Mouse (Mus musculus) left cerebral cortex, postnatal 25 days (tissue): ENCODE measurements at regions not wholly inside any gene's neighbourhood (a gene's known extent, or its start where the extent isn't known, plus 50 kb on each side); places are given as distances from the start of the nearest gene placed in this dataset.

Experiments used
- DNase-seq, 2 experiments: peaks; one replicate each; pipeline ENCODE4 v3.0.0; 2022; ENCODE audit warnings: low spot score in 2 of 2, mixed read lengths in 1 of 2
- intact Hi-C: fragments of 180-260 bp; cut with DNase I; formaldehyde crosslinking; loops from one replicate; pipeline ENCODE4 v1.15.1; 2025

GRCm38 (mm10) chr2:173334856-173335595 is 58.7 kb upstream of the Pmepa1 start:
- intact Hi-C loops: loop anchor here (5.0 kb wide), 1 partner anchor 108 kb away; no protein-coding TSS in a partner anchor
- peak in 1 of 2 experiments; percentile 14 for DNase-seq

DNA sequence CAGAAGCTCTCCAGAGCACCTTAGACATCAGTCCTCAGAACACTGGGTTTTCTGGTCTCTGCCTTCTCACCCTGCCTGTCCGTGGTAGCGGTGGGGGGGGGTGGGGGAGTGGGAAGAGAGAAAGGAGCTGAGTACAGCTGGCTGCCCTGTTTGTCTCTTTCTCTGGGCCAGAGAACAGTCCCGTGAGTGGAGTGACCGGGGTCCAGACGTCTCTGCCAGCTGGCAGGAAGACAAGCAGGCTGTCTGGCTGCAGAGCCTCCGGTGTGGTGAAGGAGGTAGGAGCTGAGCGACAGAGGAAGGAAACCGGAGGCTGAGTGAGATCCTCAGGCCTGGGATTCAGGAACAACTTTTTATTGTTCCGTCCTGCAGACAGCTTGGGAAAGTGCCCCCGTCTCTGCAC is 59.5 kb upstream of the Pmepa1 start:
- intact Hi-C loops: loop anchor here (5.0 kb wide), 1 partner anchor 109 kb away; no protein-coding TSS in a partner anchor

DNA sequence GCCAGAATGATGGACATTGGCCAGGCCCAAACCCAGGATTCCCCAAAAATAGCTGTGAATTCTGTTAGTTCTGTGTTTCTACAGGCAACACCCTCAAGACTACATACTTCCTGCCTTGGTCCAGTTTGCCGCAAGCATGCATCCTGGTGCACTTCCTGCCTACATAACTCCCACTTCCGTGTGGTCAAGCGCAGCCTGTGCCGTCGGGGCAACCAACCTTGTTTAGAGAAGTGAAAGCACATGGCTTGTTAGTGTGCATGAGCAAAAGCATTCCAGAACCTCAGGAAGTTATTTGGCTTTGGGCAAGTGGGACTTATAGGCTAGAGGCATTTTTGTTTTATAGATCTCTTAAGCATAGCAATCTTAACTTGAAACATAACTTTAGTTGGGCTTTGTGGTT is 61.3 kb upstream of the Pmepa1 start:
- intact Hi-C loops: loop anchor here (5.0 kb wide), 1 partner anchor 110 kb away; no protein-coding TSS in a partner anchor
- peak in 1 of 2 experiments; percentile 31 for DNase-seq

More for the DNA sequence above, 59.5 kb upstream of the Pmepa1 start:
- DNase-seq: peak; percentile 32 to 68

- intact Hi-C loops: loop anchor here (5.0 kb wide), 1 partner anchor 111 kb away; no protein-coding TSS in a partner anchor
- no peak for DNase-seq
These were observed 62.3 kb upstream of the Pmepa1 start for GRCm38 (mm10) chr2:173338671-173339070.

- DNase-seq: no peak
- intact Hi-C loops: loop anchor here (5.0 kb wide), 1 partner anchor 112 kb away; no protein-coding TSS in a partner anchor
These were observed 62.9 kb upstream of the Pmepa1 start for GRCm38 (mm10) chr2:173339211-173339610.

DNA sequence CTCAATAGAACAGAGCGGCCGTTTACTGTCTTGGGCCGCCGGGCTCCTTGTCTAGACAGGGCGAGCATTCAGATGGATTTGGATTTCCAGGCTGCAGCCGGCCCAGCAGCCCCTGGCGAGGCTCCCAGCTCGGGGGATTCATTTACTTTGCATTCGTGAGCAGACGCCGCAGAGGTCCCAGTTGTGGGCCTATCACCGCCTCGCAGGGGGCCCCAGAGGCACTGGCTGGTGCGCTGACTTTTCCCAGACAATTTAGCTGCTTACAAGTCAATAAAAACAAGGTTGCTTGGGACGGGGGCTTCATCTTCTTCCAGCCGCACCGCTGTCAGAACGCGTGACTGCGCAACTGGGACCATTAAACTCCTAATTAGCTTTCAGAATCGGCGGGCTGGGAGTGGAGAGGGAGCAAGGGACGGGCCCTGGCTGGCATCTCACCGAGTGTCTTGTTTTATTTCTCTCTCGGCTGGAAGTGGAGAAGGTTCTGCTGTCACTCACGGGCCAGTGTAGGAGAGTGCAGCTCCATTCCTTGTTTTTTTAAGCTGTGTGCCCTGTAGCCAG is 63.8 kb upstream of the Pmepa1 start:
- intact Hi-C loops: no loop called here
- peak; percentile 27 to 46 for DNase-seq

- peak in 1 of 2 experiments; percentile 38 for DNase-seq
- intact Hi-C loops: no loop called here
These were observed 66.4 kb upstream of the Pmepa1 start for GRCm38 (mm10) chr2:173342605-173343260.

DNA sequence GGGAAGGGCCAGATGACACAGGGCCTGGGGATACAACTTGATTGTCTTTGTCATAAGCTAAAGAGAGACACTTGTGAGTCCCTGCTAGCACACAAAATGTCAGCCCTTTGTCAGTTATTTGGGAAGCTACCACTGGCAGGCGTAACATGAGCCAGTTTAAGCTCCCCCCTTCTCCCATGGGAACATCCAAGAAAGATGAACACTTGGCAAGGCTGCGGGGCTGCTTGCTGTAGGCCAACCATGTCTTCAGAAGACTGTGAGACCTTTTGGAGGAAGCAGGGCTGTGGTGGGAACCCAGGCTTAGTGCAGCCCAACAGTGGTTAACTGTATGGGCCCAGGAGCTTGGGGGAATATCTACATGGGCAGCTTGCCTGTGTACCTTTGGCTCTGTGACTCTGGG is 67.3 kb upstream of the Pmepa1 start:
- intact Hi-C loops: no loop called here
- no peak for DNase-seq

GRCm38 (mm10) chr2:173344221-173344620 is 67.9 kb upstream of the Pmepa1 start:
- DNase-seq: no peak
- intact Hi-C loops: no loop called here

GRCm38 (mm10) chr2:173347341-173347740 is 71.0 kb upstream of the Pmepa1 start:
- peak; percentile 34 to 93 for DNase-seq
- intact Hi-C loops: loop anchor here (2.0 kb wide), 2 partner anchors 41 to 73 kb away; no protein-coding TSS in a partner anchor

- DNase-seq: no peak
- intact Hi-C loops: no loop called here
These were observed 72.4 kb upstream of the Pmepa1 start for GRCm38 (mm10) chr2:173348757-173349156.

DNA sequence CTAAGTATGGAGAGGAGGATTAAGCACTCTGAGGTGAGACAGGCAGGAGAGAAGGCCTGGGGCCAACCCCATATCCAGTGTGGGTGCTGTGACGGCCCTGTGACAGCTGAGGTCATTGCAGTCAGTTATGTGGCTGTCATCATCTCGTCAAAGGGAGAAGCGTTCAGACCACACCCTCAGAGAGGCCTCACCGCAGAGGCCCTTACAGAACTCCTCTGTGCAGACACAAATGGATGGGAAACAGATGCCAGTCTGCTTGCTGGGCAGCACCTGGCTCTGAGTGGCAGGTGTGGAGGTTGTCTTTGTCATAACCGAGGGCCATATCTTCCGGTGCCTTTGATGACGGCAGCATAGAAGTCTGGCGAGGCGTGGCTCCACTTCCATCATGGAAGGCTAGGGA is 73.2 kb upstream of the Pmepa1 start:
- no peak for DNase-seq
- intact Hi-C loops: no loop called here

DNA sequence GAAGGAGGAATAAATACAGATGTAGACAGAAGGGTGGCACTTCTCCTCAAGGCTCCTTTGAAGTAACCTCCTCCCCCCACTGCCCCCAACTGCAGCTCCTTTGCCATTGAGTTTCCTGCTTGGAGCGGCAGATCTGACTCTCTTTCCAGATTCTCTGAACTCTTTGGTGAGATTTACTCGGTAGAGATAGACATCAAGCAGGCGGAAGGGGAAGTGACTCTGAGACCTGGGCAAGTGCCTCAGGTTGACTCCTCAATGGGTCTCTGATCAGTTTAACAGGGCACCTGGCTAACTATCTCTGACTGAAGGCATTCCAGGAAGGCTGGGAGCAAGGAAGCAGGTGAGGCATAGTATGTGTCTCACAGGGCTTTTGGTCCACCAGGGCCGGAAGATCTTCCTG is 73.6 kb upstream of the Pmepa1 start:
- DNase-seq: no peak
- intact Hi-C loops: loop anchor here (5.0 kb wide), 1 partner anchor 102 kb away; no protein-coding TSS in a partner anchor

DNA sequence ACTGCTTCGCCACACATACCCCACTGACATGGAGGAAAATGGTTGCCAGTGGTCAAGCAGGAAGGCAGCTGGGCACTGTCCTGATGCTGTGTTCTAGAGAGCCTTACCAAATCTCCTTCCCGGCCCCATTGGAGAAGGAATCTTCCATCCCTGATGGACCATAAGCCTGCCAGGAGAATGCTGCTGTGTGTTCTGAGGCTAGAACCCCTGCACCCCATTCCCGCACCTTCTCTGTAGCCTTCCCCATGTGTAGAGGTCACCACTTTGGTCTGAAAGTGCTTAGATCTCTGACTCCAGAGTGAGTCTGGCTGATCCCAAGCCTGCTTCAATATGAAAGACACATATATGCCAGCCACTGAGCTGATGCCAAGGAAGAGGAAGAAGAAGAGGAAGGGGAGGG is 74.1 kb upstream of the Pmepa1 start:
- intact Hi-C loops: loop anchor here (5.0 kb wide), 1 partner anchor 102 kb away; no protein-coding TSS in a partner anchor
- no peak for DNase-seq

DNA sequence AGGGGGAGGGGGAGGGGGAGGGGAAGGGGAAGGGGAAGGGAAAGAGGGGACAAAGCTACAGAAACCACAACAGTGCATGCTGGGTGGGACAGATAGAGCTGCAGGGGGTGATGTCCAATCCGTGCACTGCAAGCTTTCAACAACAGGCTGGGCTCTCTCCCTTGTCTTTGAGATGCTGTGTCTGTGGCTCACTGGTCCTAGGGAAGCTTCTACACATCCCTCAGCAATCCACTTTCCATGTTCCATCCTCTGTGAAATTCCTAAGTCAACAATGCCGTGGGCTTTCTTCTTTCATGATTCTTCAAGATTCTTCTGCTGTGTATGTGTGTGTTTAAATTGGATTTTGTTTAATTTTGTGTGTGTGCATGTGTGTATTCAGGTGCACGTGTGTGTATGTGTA is 74.5 kb upstream of the Pmepa1 start:
- intact Hi-C loops: loop anchor here (5.0 kb wide), 1 partner anchor 101 kb away; no protein-coding TSS in a partner anchor

DNA sequence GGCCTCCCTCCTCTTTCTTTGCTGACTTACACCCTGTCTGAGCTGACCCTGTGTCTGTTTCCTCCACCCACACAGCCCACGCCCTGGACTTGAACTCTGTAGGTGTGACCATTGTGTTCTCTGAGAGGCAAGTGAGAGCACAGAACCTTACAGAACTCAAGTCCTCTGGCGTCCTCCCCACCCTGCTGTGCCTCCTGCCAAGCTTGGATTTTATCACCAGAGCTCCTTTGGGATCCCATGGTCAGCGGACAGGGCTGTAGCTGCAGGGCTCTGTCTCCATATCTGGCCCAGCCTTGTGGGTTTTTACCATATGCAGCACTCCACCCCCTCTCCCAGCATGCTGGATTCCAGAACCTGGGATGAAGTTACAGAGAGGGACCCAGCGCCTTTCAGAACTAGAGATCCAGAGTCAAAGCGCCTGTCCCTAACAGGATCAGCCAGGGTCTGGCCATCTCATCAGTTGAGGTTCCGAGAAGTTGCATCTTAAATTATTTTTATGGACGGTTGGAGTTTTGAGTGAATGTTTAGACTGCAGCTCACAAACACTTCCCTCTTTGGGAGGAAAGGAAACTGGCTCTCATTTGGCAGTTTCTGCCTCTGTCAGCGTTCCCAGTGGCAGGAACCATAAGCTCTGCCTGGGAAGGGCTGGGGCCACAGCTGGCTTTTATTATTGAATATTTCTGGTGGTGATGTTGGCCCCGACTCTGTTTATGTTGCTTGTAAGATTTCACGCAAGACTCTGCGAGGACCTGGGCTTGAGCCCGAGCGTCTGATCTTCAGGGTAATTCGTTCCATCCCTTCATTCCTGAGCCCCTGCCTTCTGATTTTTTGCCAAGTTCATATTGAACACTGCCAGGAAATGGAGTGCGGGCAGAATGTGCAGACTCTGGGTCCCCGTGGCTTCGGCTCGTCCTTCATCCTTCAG is 75.8 kb upstream of the Pmepa1 start:
- peak in 1 of 2 experiments; percentile 49 for DNase-seq
- intact Hi-C loops: loop anchor here (5.0 kb wide), 1 partner anchor 100 kb away; no protein-coding TSS in a partner anchor

More for the DNA sequence above, 74.5 kb upstream of the Pmepa1 start:
- DNase-seq: no peak

DNA sequence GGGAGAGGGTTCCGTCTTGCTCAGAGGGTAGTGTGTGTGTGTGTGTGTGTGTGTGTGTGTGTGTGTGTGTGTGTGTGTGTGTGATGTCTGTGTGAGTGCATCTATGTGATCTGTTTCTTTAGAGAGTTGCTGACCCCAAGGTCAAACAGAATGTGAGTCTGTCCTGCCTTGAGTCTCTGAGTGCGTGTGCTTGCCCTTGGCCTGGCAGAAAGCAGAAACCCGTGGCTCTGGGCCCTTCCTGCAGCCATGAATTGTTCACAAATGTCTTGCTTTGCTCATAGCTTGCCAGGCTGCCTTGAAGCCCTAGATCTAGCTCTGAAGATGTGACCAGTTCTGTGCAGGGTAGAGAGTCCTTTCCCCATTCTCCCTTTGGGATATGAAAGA is 76.4 kb upstream of the Pmepa1 start:
- no peak for DNase-seq
- intact Hi-C loops: loop anchor here (5.0 kb wide), 1 partner anchor 100 kb away; no protein-coding TSS in a partner anchor

DNA sequence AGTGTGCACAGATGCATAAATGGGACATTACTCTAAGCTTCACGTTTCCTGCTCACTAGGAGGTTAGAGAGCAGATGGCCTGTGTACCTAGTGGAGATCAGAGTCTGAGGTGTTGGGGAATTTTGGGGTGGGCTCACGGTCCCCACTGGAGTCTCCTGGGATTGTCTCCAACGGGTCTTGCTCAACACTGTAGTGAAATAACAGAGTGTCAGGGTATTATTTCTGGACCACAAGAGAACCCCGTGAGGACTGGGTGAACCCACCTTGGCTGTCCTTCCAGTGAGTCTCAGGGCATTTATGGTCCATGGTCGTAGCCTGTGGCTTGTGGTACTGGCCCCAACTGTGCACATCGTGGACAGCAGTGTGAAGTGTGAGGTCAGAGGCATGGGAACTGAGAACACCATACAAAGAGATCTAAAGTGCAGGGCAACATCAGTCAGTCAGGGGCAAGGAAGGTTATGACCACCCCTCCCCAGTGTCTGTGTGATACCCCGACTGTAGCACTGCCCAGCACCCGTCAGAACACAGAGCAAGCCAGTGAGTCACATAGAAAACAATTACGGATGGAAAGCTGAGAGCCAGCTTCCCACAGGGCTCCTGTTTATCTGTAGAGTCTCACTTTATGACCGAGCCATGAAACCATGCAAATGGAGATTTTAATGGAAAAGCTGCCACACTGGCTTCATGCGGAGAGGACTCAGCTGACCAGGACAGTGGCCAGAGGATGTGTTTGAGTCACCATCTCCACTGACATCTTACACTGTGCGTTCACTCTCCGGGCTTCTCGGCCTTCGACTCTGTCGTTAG is 77.3 kb upstream of the Pmepa1 start:
- intact Hi-C loops: loop anchor here (5.0 kb wide), 1 partner anchor 99 kb away; no protein-coding TSS in a partner anchor
- no peak for DNase-seq
